Mouse (Mus musculus) embryonic facial prominence, embryonic 14.5 days (tissue): ENCODE measurements around the gene Gzma. TPM values are rescaled to one million over a fixed set of nuclear protein-coding genes. Genes with fewer than 3 reads are reported as not detected.

Source experiments
- ATAC-seq: fragments of 200-750 bp; cut with Nextera tagmentation; 2 replicates; pipeline ENCODE4 v1.8.0; 2017; ENCODE audit warnings: low read depth, moderate number of reproducible peaks, moderate TSS enrichment
- DNase-seq: peaks from one replicate; pipeline ENCODE4 v3.0.0-alpha.2; 2015; ENCODE audit warnings: low spot score
- H3K27ac ChIP-seq: fragments of 300-500 bp; sonication (generic); replicated peaks from 2 replicates; pipeline ENCODE4 v1.5.1; 2014; ENCODE audit warnings: low read depth, mild to moderate bottlenecking, low read length, moderate library complexity
- H3K27me3 ChIP-seq: fragments of 300-500 bp; sonication (generic); replicated peaks from 2 replicates; pipeline ENCODE4 v1.6.1; 2014; ENCODE audit warnings: low read length; ENCODE audit not compliant: control insufficient read depth, insufficient read depth
- H3K36me3 ChIP-seq: fragments of 300-500 bp; sonication (generic); 2 replicates; pipeline ENCODE4 v1.6.1; 2014; ENCODE audit warnings: low read length, mixed read lengths; ENCODE audit not compliant: control insufficient read depth, insufficient read depth
- H3K4me1 ChIP-seq: fragments of 300-500 bp; sonication (generic); 2 replicates; pipeline ENCODE4 v1.6.1; 2014; ENCODE audit warnings: antibody characterized with exemption, low read length; ENCODE audit not compliant: control insufficient read depth, insufficient read depth
- H3K4me2 ChIP-seq: fragments of 300-500 bp; sonication (generic); 2 replicates; pipeline ENCODE4 v1.6.1; 2014; ENCODE audit warnings: low read depth, mild to moderate bottlenecking, low read length, moderate library complexity, mixed read lengths
- H3K4me3 ChIP-seq: fragments of 300-500 bp; sonication (generic); 2 replicates; pipeline ENCODE4 v1.5.1; 2014; ENCODE audit warnings: low read depth, mild to moderate bottlenecking, low read length
- H3K9ac ChIP-seq: fragments of 300-500 bp; sonication (generic); 2 replicates; pipeline ENCODE4 v1.6.1; 2014; ENCODE audit warnings: low read depth, mild to moderate bottlenecking, low read length, moderate library complexity, mixed read lengths
- H3K9me3 ChIP-seq: fragments of 300-500 bp; sonication (generic); 2 replicates; pipeline ENCODE4 v1.6.1; 2016; ENCODE audit warnings: low read length; ENCODE audit not compliant: control insufficient read depth
- WGBS: fragments of 180-500 bp; shearing (Covaris S2); extraction: QIAGEN DNeasy Blood & Tissue Kit; methylation state at CpG from one replicate; pipeline ENCODE4 v1.1.7; 2014; 5-methylcytosine and 5-hydroxymethylcytosine counted together
- polyA plus RNA-seq: library from polyadenylated mRNA; unstranded; fragments of >200 nt; fragmentation: Nextera tagmentation; extraction: Ambion mirVana; gene quantifications from 2 replicates; pipeline ENCODE4 v1.2.1, GENCODE M21; 2014

The Gzma gene
- polyA plus RNA-seq, 1 experiment from 2014 or later: 0.46 TPM

GRCm38 (mm10) chr13:113097011-113097410 is 3.8 kb downstream of the Gzma start:
- Histone ChIP-seq H3K9me3 (no peaks in the 10 kb centered on the region), H3K4me1 (no peaks in the 10 kb centered on the region), H3K36me3 (no peaks in the 10 kb centered on the region), H3K27ac (no peak overlapping the region), H3K4me2 (no peak overlapping the region), H3K4me3 (no peak overlapping the region), H3K27me3 (no peaks in the 10 kb centered on the region), H3K9ac (no peak overlapping the region)
- WGBS: 75% methylated on average over 3 of the region's 3 CpGs
- peak; percentile 20 for DNase-seq
- ATAC-seq: peak; percentile 70

GRCm38 (mm10) chr13:113094618-113095017 is 6.2 kb downstream of the Gzma start:
- no peak overlapping the region for H3K4me3 ChIP-seq
- no peaks in the 10 kb centered on the region for H3K27me3 ChIP-seq
- no peaks in the 10 kb centered on the region for H3K9me3 ChIP-seq
- no peak overlapping the region for H3K4me2 ChIP-seq
- no peak for ATAC-seq
- no peaks in the 10 kb centered on the region for H3K4me1 ChIP-seq
- 74% methylated on average over 1 of the region's 1 CpGs for WGBS
- no peak for DNase-seq
- H3K27ac ChIP-seq: no peak overlapping the region
- no peak overlapping the region for H3K9ac ChIP-seq
- H3K36me3 ChIP-seq: no peaks in the 10 kb centered on the region

GRCm38 (mm10) chr13:113090489-113090888 is 10.3 kb downstream of the Gzma start:
- WGBS: 80% methylated on average over 8 of the region's 8 CpGs
- ATAC-seq (no peak), DNase-seq (no peak)
- Histone ChIP-seq H3K4me1 (no peaks in the 10 kb centered on the region), H3K27me3 (no peaks in the 10 kb centered on the region), H3K36me3 (no peaks in the 10 kb centered on the region), H3K4me2 (no peak overlapping the region), H3K9me3 (no peaks in the 10 kb centered on the region), H3K4me3 (no peak overlapping the region), H3K27ac (no peak overlapping the region), H3K9ac (no peak overlapping the region)

- 78% methylated on average over 13 of the region's 13 CpGs for WGBS
- Histone ChIP-seq H3K4me2 (no peak overlapping the region), H3K9ac (no peak overlapping the region), H3K4me1 (no peaks in the 10 kb centered on the region), H3K9me3 (no peaks in the 10 kb centered on the region), H3K36me3 (no peaks in the 10 kb centered on the region), H3K27me3 (no peaks in the 10 kb centered on the region), H3K4me3 (no peak overlapping the region), H3K27ac (no peak overlapping the region)
- DNase-seq (no peak), ATAC-seq (no peak)
These were observed 13.4 kb downstream of the Gzma start for GRCm38 (mm10) chr13:113087226-113088017.

GRCm38 (mm10) chr13:113084732-113085131 is 16.0 kb downstream of the Gzma start:
- no peaks in the 10 kb centered on the region for H3K36me3 ChIP-seq
- no peak overlapping the region for H3K9ac ChIP-seq
- H3K9me3 ChIP-seq: no peaks in the 10 kb centered on the region
- ATAC-seq (no peak), DNase-seq (no peak)
- no peak overlapping the region for H3K4me3 ChIP-seq
- H3K27me3 ChIP-seq: no peaks in the 10 kb centered on the region
- H3K4me2 ChIP-seq: no peak overlapping the region
- H3K4me1 ChIP-seq: no peaks in the 10 kb centered on the region
- 79% methylated on average over 5 of the region's 5 CpGs for WGBS
- no peak overlapping the region for H3K27ac ChIP-seq

- Histone ChIP-seq H3K9me3 (no peaks in the 10 kb centered on the region), H3K9ac (no peak overlapping the region), H3K4me1 (no peaks in the 10 kb centered on the region), H3K27ac (no peak overlapping the region), H3K27me3 (no peaks in the 10 kb centered on the region), H3K36me3 (no peaks in the 10 kb centered on the region), H3K4me3 (no peak overlapping the region), H3K4me2 (no peak overlapping the region)
- 55% methylated on average over 1 of the region's 1 CpGs for WGBS
- DNase-seq: no peak
- ATAC-seq: no peak
These were observed 18.7 kb downstream of the Gzma start for GRCm38 (mm10) chr13:113082101-113082500.

- no peaks in the 10 kb centered on the region for H3K4me1 ChIP-seq
These were observed 21.8 kb downstream of the Gzma start for GRCm38 (mm10) chr13:113079021-113079420.

GRCm38 (mm10) chr13:113064542-113064941 is 36.2 kb downstream of the Gzma start:
- DNase-seq (no peak), ATAC-seq (no peak)
- H3K27ac ChIP-seq: no peak overlapping the region
- H3K27me3 ChIP-seq: no peaks in the 10 kb centered on the region
- H3K36me3 ChIP-seq: no peaks in the 10 kb centered on the region
- H3K4me1 ChIP-seq: no peaks in the 10 kb centered on the region
- WGBS: 81% methylated on average over 9 of the region's 9 CpGs
- no peaks in the 10 kb centered on the region for H3K9me3 ChIP-seq
- no peak overlapping the region for H3K4me2 ChIP-seq
- H3K9ac ChIP-seq: no peak overlapping the region
- no peak overlapping the region for H3K4me3 ChIP-seq

More at GRCm38 (mm10) chr13:113079021-113079420, 21.8 kb downstream of the Gzma start:
- ATAC-seq: no peak
- no peak overlapping the region for H3K4me2 ChIP-seq
- H3K27ac ChIP-seq: no peak overlapping the region
- no peaks in the 10 kb centered on the region for H3K36me3 ChIP-seq
- H3K27me3 ChIP-seq: no peaks in the 10 kb centered on the region
- no peak for DNase-seq
- no peak overlapping the region for H3K9ac ChIP-seq
- H3K9me3 ChIP-seq: no peaks in the 10 kb centered on the region
- WGBS: 77% methylated on average over 9 of the region's 9 CpGs
- no peak overlapping the region for H3K4me3 ChIP-seq

- Histone ChIP-seq H3K36me3 (no peaks in the 10 kb centered on the region), H3K9ac (no peak overlapping the region), H3K9me3 (no peaks in the 10 kb centered on the region), H3K4me3 (no peak overlapping the region), H3K27ac (no peak overlapping the region), H3K4me2 (no peak overlapping the region), H3K27me3 (no peaks in the 10 kb centered on the region), H3K4me1 (no peaks in the 10 kb centered on the region)
- no peak for ATAC-seq
- 86% methylated on average over 6 of the region's 6 CpGs for WGBS
- DNase-seq: no peak
These were observed 39.0 kb downstream of the Gzma start for GRCm38 (mm10) chr13:113061746-113062145.
